ENCODE assay signal across 11 mouse cellular contexts in genomic region chr11:97343175-97343574, GRCm38 (mm10). TPM values are rescaled to one million over a fixed set of nuclear protein-coding genes. Genes with fewer than 3 reads are reported as not detected.
A peak's percentile ranks its signal among the peaks of the same experiment; 100 is the strongest.
DNase-seq lines count a peak whose midpoint lies in the region; ATAC-seq and TF ChIP-seq lines count a peak whose summit lies in the region.
"Had no signal": no experiment of that assay in that cellular context is flagged by ENCODE, and none has a peak within 500 bp of the region (broad histone marks: within the 10 kb centered on the region; RNA-seq: fewer than 3 reads in every experiment).

No protein-coding gene starts in this region.

- TF ChIP-seq CTCF in stomach, postnatal 0 days (IDR thresholded peaks at IDR 0.05; ENCODE audit: low read depth): no peak

- TF ChIP-seq EP300 in stomach, postnatal 0 days (optimal IDR thresholded peaks at IDR 0.05): no peak

- no peaks in the 10 kb centered on the region for H3K36me3 ChIP-seq in heart, embryonic 10.5 days
- H3K36me3 ChIP-seq in limb, embryonic 13.5 days: no peaks in the 10 kb centered on the region
- H3K36me3 ChIP-seq in stomach, postnatal 0 days (ENCODE audit: control insufficient read depth, insufficient read depth, low read length): no peaks in the 10 kb centered on the region
- H3K36me3 ChIP-seq: midbrain, embryonic 12.5 days had no signal

- H3K27me3 ChIP-seq in heart, embryonic 10.5 days (ENCODE audit: insufficient read depth, poor library complexity, severe bottlenecking): peaks cover 39% of the 10 kb centered on the region
- peaks cover 3% of the 10 kb centered on the region; the same call in 1 of the 2 replicates for H3K27me3 ChIP-seq in limb, embryonic 13.5 days
- H3K27me3 ChIP-seq in stomach, postnatal 0 days (ENCODE audit: control insufficient read depth, insufficient read depth, low read length): no peaks in the 10 kb centered on the region

- WGBS in heart, embryonic 10.5 days: 40% methylated on average over 8 of the region's 8 CpGs
- 37% methylated on average over 7 of the region's 8 CpGs for WGBS in limb, embryonic 13.5 days
- 29% methylated on average over 8 of the region's 8 CpGs for WGBS in stomach, postnatal 0 days

- no peaks in the 10 kb centered on the region for H3K9me3 ChIP-seq in heart, embryonic 10.5 days
- H3K9me3 ChIP-seq in limb, embryonic 13.5 days: no peaks in the 10 kb centered on the region
- H3K9me3 ChIP-seq in stomach, postnatal 0 days (ENCODE audit: control insufficient read depth, low read length): no peaks in the 10 kb centered on the region
- H3K9me3 ChIP-seq: midbrain, embryonic 12.5 days had no signal

- DNase-seq in heart, embryonic 10.5 days (ENCODE audit: low spot score): no peak
- DNase-seq in heart, adult 18-20 months: no peak
- DNase-seq in stomach, postnatal 0 days (ENCODE audit: low spot score): no peak
- no peak for DNase-seq in adipocyte (ENCODE audit: low spot score)
- DNase-seq in neural tube, embryonic 10.5 days (ENCODE audit: extremely low spot score, low spot score): no peak
- DNase-seq in ovary, adult 18-20 months (ENCODE audit: low spot score): no peak

- 0 out of 2 replicates have a peak overlapping the region, but pooled peaks have one; percentile 43 for H3K27ac ChIP-seq in heart, embryonic 10.5 days
- H3K27ac ChIP-seq in limb, embryonic 13.5 days: no peak overlapping the region
- no peak overlapping the region for H3K27ac ChIP-seq in stomach, postnatal 0 days (replicated peaks)
- H3K27ac ChIP-seq: heart, adult 2 months; midbrain, embryonic 12.5 days had no signal

- peak overlapping the region; percentile 39; the same call in 1 of the 2 replicates for H3K4me3 ChIP-seq in heart, embryonic 10.5 days
- H3K4me3 ChIP-seq in limb, embryonic 13.5 days: no peak overlapping the region
- H3K4me3 ChIP-seq in stomach, postnatal 0 days (ENCODE audit: low read depth, low read length): no peak overlapping the region
- H3K4me3 ChIP-seq: heart, adult 2 months; midbrain, embryonic 12.5 days had no signal

- no peak overlapping the region for H3K4me2 ChIP-seq in limb, embryonic 13.5 days (replicated peaks)
- peak overlapping the region; percentile 31; the same call in 1 of the 2 replicates for H3K4me2 ChIP-seq in stomach, postnatal 0 days (replicated peaks; ENCODE audit: low read depth)
- H3K4me2 ChIP-seq: midbrain, embryonic 12.5 days had no signal

- ATAC-seq in common myeloid progenitor, adult 5-6 weeks (replicated peaks; ENCODE audit: low read depth, poor library complexity, severe bottlenecking): peak; percentile 3; the same call in 1 of the 2 replicates
- no peak for ATAC-seq in limb, embryonic 13.5 days (ENCODE audit: low FRiP score, low read depth)
- ATAC-seq in stomach, postnatal 0 days (ENCODE audit: low FRiP score, low TSS enrichment): peak; percentile 17; the same call in 1 of the 2 replicates

- 0 out of 2 replicates have a peak overlapping the region, but pooled peaks have one; percentile 13 for H3K9ac ChIP-seq in limb, embryonic 13.5 days
- no peak overlapping the region for H3K9ac ChIP-seq in stomach, postnatal 0 days (ENCODE audit: low read length)
- H3K9ac ChIP-seq: midbrain, embryonic 12.5 days had no signal

- peaks cover 38% of the 10 kb centered on the region for H3K4me1 ChIP-seq in heart, embryonic 10.5 days
- peaks cover 19% of the 10 kb centered on the region for H3K4me1 ChIP-seq in limb, embryonic 13.5 days
- H3K4me1 ChIP-seq in stomach, postnatal 0 days (replicated peaks; ENCODE audit: control insufficient read depth, insufficient read depth): no peaks in the 10 kb centered on the region
- H3K4me1 ChIP-seq: midbrain, embryonic 12.5 days had no signal

RNA-seq across cellular contexts. Expression of gene Gpr179, which starts 8.7 kb away (rescaled TPM):
- 0.04 and 0.12 TPM in 2 replicates for polyA plus RNA-seq in heart, embryonic 10.5 days (2016; fragmentation: Nextera tagmentation; extraction: Ambion mirVana)
- not detected for total RNA-seq in heart, adult 18-20 months (2021)
- not detected in 2 replicates for total RNA-seq in common myeloid progenitor, adult 5-6 weeks (2017)
- polyA plus RNA-seq in limb, embryonic 13.5 days (2015; fragmentation: Nextera tagmentation; extraction: Ambion mirVana): 0.04 and 0.09 TPM in 2 replicates
- polyA plus RNA-seq in stomach, postnatal 0 days (2015; fragmentation: Nextera tagmentation; extraction: Ambion mirVana): 0.17 and 0.23 TPM in 2 replicates
- polyA plus RNA-seq: heart, adult 2 months; liver, embryonic 16.5 days had no signal

RNA-seq across cellular contexts. Expression of gene Socs7, which starts 19.2 kb away (rescaled TPM):
- polyA plus RNA-seq in heart, embryonic 10.5 days (2016; fragmentation: Nextera tagmentation; extraction: Ambion mirVana): 3.2 and 3.4 TPM in 2 replicates
- total RNA-seq in heart, adult 18-20 months (2021): 10 to 100 TPM; 21.9 to 22.8 TPM
- total RNA-seq in common myeloid progenitor, adult 5-6 weeks (2017): 14.2 and 16.1 TPM in 2 replicates
- 4.4 and 4.9 TPM in 2 replicates for polyA plus RNA-seq in limb, embryonic 13.5 days (2015; fragmentation: Nextera tagmentation; extraction: Ambion mirVana)
- polyA plus RNA-seq in stomach, postnatal 0 days (2015; fragmentation: Nextera tagmentation; extraction: Ambion mirVana): 1.3 and 1.7 TPM in 2 replicates

RNA-seq across cellular contexts. Expression of gene Mrpl45, which starts 27.7 kb away (rescaled TPM):
- 63.7 and 65.8 TPM in 2 replicates for polyA plus RNA-seq in heart, embryonic 10.5 days (2016; fragmentation: Nextera tagmentation; extraction: Ambion mirVana)
- total RNA-seq in heart, adult 18-20 months (2021): 10 to 100 TPM; 59.6 to 70.9 TPM
- total RNA-seq in common myeloid progenitor, adult 5-6 weeks (2017): 22.0 and 23.3 TPM in 2 replicates
- 42.5 and 45.8 TPM in 2 replicates for polyA plus RNA-seq in limb, embryonic 13.5 days (2015; fragmentation: Nextera tagmentation; extraction: Ambion mirVana)
- polyA plus RNA-seq in stomach, postnatal 0 days (2015; fragmentation: Nextera tagmentation; extraction: Ambion mirVana): 28.2 and 28.8 TPM in 2 replicates
